Mouse (Mus musculus) cerebral cortex, adult 2 months (tissue): ENCODE results near the gene Slc39a5.

Source experiments
- WGBS: fragments of 180-500 bp; shearing (Covaris S2); methylation state at CpG from one replicate; pipeline ENCODE4 v1.1.7; 2018; 5-methylcytosine and 5-hydroxymethylcytosine counted together

The Slc39a5 gene

DNA sequence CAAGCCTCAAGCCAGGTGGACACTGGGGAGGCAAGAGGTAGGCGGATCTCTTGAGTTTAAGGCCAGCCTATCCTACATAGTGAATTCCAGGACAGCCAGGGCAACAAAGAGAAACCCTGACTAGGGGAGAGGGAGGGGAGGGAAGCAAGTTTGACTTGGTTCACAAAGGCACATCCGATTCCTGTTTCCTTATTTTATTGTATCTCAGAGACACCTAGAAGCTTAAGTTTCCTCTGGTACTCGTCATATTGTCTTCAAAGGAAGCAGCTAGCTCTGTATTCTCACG lies 9.5 kb upstream of the Slc39a5 start:
- WGBS = 9% methylated on average over 4 of the region's 4 CpGs

GRCm38 (mm10) chr10:128409692-128410559 lies 8.9 kb upstream of the Slc39a5 start:
- 4% methylated on average over 36 of the region's 36 CpGs for WGBS

DNA sequence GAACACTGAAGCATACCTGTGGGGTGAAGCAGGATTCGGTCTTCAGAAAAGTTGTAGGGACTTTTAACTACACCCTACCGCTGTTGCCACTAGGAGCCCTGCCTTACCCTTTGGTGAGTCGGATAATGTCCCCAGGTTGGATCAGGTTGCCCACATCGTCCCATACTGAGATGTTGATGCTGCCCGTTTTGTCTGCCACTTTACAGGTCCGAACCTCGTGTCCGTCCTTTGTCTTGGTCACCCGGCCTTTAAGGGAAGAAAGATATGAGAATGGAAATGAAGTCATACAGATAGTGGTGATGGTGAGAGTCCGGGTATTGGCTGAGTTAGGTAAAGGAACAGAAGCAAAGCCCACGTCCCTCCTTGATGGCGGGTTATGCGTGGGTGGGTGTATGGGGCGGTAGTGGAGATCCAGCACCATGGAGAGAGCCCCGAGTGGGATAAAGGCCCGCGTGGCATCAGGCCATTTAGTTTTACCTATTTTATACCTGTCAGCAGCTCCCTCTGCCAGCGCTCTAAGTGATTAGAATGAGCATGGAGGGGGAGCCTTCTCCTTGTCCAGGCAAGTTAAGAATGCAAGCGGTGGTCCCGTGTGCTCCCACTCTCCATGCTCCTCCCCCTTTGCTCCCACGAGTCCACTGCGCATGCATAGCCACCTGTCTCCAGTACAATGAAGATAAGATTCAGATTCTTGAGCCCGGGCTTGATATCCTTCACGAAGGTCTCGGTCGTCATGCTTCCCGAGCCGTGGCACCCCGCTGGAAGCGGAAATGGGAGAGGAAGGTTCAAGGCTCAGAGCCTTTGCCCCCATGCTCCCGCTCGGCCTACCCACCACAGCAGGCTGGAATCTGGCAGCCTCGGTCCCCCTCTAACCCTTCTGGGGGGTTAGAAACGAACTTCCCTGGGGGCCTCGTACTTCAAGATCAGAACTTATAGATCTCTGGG lies 7.8 kb upstream of the Slc39a5 start:
- 13% methylated on average over 35 of the region's 35 CpGs for WGBS

DNA sequence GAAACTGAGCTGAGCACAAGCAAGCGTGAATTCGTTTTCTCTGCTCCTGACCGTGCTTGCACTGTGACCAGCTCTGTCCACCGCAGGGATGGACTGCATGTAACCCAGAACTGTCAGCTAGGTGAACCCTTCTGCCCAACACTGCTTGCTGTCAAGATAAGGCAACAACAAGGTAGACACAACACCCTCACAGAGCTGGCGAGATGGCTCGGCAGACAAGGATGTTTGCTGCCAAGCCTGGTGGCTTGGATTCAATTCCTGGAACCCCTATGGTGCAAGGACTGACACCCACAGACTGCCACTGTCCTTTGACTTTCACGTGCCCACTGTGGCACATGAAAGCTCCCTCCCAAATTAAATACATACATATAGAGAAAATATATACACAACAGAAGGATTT lies 2.9 kb upstream of the Slc39a5 start:
- 73% methylated on average over 7 of the region's 7 CpGs for WGBS

DNA sequence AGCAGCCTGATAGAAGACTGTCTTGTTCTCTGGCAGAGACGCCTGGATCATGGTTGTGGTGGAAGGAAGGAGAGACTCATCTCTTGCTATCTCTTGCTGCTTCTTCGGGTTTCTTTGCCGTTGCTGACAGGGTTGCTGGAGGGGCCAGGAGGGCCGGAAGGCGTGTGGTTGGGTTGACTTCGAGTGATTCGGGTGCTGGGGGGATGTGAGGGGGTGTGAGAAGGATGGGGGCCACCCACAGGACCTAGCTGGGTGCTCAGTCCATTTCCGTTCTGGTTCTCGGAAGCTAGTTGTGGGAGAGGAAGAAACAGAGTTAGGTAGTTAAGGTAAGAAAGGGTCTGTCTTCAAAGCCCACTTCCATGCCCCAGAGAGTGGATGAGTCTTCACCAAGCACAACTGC lies 609 bp upstream of the Slc39a5 start:
- WGBS = 80% methylated on average over 9 of the region's 9 CpGs

- WGBS = 52% methylated on average over 5 of the region's 5 CpGs
Observed at GRCm38 (mm10) chr10:128400338-128400737, 691 bp downstream of the Slc39a5 start.

DNA sequence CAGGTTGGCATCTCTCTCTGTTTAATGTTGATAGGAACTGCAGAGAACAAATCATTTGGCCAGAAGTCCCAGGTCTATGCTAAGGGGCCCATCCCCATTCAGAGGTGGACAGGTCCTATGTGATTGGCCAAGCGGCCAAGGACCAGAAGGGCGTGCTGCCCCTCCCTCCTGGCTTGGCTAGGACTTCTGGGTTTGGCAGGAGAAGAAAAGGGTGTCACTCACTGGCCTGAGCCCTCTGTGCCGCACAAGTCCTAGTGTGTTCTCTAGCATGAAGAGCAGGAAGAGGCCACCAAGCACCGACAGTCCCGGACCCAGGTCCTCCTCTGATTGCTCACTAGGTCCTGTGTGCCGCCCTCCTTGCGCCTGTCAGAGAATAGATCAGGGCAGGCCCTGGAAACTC lies 3.6 kb downstream of the Slc39a5 start:
- WGBS = 66% methylated on average over 7 of the region's 7 CpGs

DNA sequence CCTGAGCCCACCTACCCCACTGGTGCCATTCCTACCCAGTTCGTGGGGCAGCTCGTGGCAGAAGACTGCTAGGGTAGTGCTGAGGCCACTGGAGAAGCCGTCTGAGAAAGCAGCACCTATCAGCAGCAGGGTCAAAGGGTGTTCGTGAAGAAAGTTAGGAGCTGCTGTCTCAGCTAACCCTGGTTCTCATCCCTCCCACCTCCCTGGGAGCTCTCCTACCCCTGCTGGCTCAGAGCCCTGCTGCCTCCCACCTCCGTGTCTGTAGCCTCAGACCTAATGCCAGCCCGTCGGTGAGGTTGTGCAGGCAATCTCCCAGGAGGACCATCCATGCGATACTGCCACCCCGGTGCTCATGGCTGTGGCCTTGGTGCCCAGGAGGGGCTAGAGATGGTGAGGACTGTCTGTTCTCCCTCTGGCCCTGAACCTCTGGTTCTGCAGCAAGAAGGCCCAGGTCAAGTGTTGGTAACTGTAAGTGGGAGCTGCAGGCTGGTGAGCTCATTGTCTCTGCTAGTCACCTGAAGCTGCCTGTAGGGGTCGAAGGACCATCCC lies 4.2 kb downstream of the Slc39a5 start:
- 44% methylated on average over 10 of the region's 10 CpGs for WGBS

DNA sequence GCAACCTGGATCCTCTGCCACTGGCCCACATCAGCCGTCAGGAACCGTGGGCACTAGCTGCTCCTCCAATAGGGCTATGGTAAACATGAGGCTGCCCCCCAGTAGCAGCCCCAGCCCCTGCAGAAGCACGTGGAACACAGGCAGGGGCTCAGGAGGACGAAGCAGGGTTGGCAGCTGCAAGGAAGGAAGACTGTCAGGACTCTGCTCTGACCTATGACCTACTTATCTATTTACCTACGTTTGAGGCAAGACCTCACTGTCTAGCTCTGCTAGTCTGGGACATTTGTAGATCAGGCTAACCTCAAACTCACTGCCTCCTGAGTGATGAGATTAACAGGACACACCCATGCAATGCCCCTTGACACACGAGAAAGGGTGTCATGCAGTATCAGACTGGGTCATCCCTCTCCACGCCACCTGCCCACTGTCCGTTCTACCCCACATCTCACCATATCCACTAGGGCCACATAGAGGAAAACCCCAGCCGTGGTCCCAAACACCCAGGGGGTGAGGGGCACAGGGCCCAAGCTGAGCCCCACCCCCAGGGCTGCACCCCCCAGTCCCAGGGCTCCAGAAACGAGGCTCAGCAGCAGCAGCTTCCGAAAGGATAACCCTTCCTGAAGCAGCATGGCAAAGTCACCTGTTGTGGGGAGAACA lies 4.9 kb downstream of the Slc39a5 start:
- WGBS = 55% methylated on average over 11 of the region's 11 CpGs

GRCm38 (mm10) chr10:128391850-128392249 lies 9.2 kb downstream of the Slc39a5 start:
- WGBS = 67% methylated on average over 6 of the region's 6 CpGs

- WGBS = 54% methylated on average over 12 of the region's 12 CpGs
Observed at GRCm38 (mm10) chr10:128390366-128390765, 10.7 kb downstream of the Slc39a5 start.

DNA sequence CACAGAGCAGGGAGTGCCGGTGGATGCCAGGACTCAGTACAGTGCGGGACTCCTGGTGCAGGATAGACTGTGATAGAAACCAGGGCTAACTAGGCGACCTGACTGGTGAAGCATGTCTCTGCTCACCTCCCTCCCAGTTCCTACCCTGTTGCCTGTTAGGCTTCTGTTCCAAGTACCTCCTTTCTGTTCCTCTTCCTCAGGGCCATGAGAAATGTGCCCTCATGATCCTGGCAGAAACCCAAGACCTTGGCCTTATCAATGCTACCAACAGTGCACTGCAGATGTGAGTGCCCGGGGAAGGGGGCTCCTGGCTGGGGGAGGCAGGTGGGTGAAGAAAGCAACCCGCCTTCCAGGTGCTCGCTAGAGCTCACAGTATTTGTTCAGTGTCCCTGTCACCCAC lies 11.5 kb downstream of the Slc39a5 start:
- 80% methylated on average over 6 of the region's 6 CpGs for WGBS

- 64% methylated on average over 14 of the region's 14 CpGs for WGBS
Observed at GRCm38 (mm10) chr10:128388941-128389340, 12.1 kb downstream of the Slc39a5 start.

DNA sequence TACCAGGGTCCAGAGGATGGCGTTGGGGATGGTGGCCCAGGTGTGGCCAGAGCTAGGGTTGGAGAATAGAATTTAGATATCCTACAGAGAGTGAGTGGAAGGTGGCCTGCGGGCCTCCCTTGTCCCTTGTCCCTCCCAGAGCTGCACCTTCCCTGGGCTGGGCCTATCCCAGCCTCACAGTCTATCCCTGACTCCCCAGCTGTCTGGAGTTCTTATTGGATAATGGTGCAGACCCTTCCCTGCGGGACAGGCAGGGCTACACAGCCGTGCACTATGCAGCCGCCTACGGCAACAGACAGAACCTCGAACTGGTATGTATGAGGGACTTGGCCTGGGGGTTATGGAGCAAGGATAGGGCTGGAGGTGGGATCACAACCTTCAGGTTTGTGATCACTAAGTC lies 15.1 kb downstream of the Slc39a5 start:
- 83% methylated on average over 7 of the region's 7 CpGs for WGBS

DNA sequence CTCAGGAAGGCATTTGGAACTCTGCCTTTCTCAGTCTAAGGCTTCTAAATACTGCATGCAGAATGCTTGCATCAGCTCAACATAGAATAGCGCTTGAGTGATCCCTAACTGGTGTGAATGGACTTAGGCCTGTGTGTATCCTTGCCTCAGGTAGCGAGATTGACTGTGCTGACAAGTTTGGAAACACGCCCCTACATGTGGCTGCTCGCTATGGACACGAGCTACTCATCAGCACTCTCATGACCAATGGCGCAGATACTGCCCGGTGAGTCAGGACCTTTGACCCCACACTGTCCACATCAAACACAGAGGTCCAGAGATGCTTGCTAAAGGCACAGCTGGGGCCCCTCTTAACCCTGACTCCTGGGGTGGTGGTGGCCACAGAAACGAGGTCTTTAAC lies 18.5 kb downstream of the Slc39a5 start:
- 89% methylated on average over 8 of the region's 8 CpGs for WGBS

- WGBS = 87% methylated on average over 5 of the region's 5 CpGs
Observed at GRCm38 (mm10) chr10:128380565-128380964, 20.5 kb downstream of the Slc39a5 start.

GRCm38 (mm10) chr10:128379260-128379659 lies 21.8 kb downstream of the Slc39a5 start:
- 52% methylated on average over 7 of the region's 7 CpGs for WGBS

- WGBS = 23% methylated on average over 3 of the region's 3 CpGs
Observed at GRCm38 (mm10) chr10:128378462-128378861, 22.6 kb downstream of the Slc39a5 start.

GRCm38 (mm10) chr10:128377940-128378448 lies 23.0 kb downstream of the Slc39a5 start:
- WGBS = 29% methylated on average over 14 of the region's 14 CpGs

DNA sequence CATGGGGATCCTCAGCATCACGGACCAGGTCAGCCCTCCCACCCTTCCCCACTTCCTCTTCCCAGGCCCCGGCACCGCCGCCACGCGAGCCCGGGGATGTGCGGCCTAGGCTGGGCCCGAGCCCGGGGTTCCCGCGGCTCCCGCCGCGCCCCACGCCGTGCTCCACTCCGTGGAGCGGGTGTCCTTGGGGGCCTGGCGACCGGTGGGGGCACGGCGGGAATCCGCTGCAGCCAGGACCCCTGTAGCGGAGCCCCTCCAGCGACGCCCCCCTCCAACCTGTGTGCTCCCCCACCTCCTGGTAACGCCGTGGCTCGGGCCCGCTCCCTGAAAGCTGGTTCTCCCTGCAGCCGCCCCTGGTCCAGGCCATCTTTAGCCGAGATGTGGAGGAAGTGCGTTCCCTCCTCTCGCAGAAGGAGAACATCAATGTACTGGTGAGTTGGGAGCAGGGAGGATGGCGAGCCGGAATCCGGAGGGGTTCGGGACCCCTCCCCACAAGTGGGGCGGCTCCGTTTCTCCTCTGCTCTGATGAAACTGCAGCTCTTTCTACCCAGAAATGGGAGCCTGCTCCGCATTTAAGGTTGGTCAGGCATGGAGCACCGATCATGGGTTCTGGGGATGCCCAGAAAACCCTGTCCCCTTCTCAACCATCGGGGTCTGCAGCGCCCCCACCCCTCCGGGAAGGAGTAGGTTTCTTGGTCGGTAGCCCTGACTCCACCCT lies 23.6 kb downstream of the Slc39a5 start:
- under 1% methylated on average over 47 of the region's 47 CpGs for WGBS
